Mouse (Mus musculus) liver, embryonic 13.5 days (tissue): ENCODE data around the gene Fgf12. TPM values are rescaled to one million over a fixed set of nuclear protein-coding genes. Genes with fewer than 3 reads are reported as not detected.

Source experiments
- ATAC-seq: fragments of 200-750 bp; cut with Nextera tagmentation; 2 replicates; pipeline ENCODE4 v1.8.0; 2017; ENCODE audit warnings: low read depth, mild to moderate bottlenecking, moderate number of reproducible peaks, moderate library complexity
- DNase-seq: peaks from one replicate; pipeline ENCODE4 v3.0.0; 2022
- H3K27ac ChIP-seq: fragments of 300-500 bp; sonication (generic); 2 replicates; pipeline ENCODE4 v1.5.1; 2015; ENCODE audit warnings: moderate library complexity, mild to moderate bottlenecking, inconsistent platforms
- H3K27me3 ChIP-seq: fragments of 300-500 bp; sonication (generic); 2 replicates; pipeline ENCODE4 v1.6.1; 2015; ENCODE audit warnings: mild to moderate bottlenecking, inconsistent platforms
- H3K36me3 ChIP-seq: fragments of 300-500 bp; sonication (generic); 2 replicates; pipeline ENCODE4 v1.6.1; 2015; ENCODE audit warnings: mild to moderate bottlenecking, inconsistent platforms
- H3K4me1 ChIP-seq: fragments of 300-500 bp; sonication (generic); replicated peaks from 2 replicates; pipeline ENCODE4 v1.6.1; 2015; ENCODE audit warnings: inconsistent platforms
- H3K4me2 ChIP-seq: fragments of 300-500 bp; sonication (generic); 2 replicates; pipeline ENCODE4 v1.6.1; 2015; ENCODE audit warnings: inconsistent platforms, mild to moderate bottlenecking, moderate library complexity
- H3K4me3 ChIP-seq: fragments of 300-500 bp; sonication (generic); replicated peaks from 2 replicates; pipeline ENCODE4 v1.5.1; 2015; ENCODE audit warnings: mild to moderate bottlenecking, inconsistent platforms
- H3K9ac ChIP-seq: fragments of 300-500 bp; sonication (generic); 2 replicates; pipeline ENCODE4 v1.6.1; 2015; ENCODE audit warnings: mild to moderate bottlenecking, inconsistent platforms
- H3K9me3 ChIP-seq: fragments of 300-500 bp; sonication (generic); replicated peaks from 2 replicates; pipeline ENCODE4 v1.6.1; 2016; ENCODE audit warnings: inconsistent platforms
- WGBS: fragments of 180-500 bp; shearing (Covaris S2); methylation state at CpG from one replicate; pipeline ENCODE4 v1.1.7; 2015; ENCODE audit not compliant: insufficient replicate concordance; 5-methylcytosine and 5-hydroxymethylcytosine counted together
- microRNA counts: library from miRNA; unstranded; fragments of <30 nt; microRNA quantifications from one replicate; lab custom pipeline; 2016
- microRNA-seq: library from miRNA; unstranded; fragments of <30 nt; microRNA quantifications from one replicate; pipeline ENCODE4, GENCODE M21; 2016
- polyA plus RNA-seq: library from polyadenylated mRNA; unstranded; fragments of >200 nt; fragmentation: Nextera tagmentation; extraction: Ambion mirVana; gene quantifications from 2 replicates; pipeline ENCODE4 v1.2.1, GENCODE M21; 2015

The Fgf12 gene
- polyA plus RNA-seq, 1 experiment from 2014 or later, result 0.05 TPM

DNA sequence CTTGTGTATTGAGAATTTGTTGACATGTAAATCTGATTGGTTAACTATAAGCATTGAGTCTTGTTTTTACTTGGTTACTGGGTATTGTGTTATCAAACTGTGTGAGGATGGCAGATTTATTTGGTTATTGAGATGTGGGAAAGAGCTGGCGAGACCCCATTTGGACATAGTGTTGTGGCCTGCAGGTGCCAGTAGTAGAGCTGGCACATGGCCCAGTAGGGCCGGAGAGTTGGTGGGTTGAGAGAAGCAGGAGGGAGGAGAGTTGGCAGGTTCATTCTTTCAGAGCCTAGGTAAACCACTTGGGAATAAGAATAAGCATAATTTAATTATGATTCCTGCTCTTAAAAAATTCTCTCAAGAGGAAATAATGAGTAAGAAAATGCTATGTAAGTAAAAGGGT lies 625.9 kb downstream of the Fgf12 start:
- DNase-seq, result no peak
- 53% methylated on average over 2 of the region's 2 CpGs for WGBS
- ATAC-seq, result no peak

More for the DNA sequence above, 625.9 kb downstream of the Fgf12 start:
- Histone ChIP-seq H3K4me1 (no peaks in the 10 kb centered on the region), H3K4me2 (no peak overlapping the region), H3K9ac (no peak overlapping the region), H3K27me3 (no peaks in the 10 kb centered on the region), H3K36me3 (no peaks in the 10 kb centered on the region), H3K27ac (no peak overlapping the region), H3K9me3 (no peaks in the 10 kb centered on the region), H3K4me3 (no peak overlapping the region)

MicroRNA genes within 50 kb of the gene (microRNA counts, 519-probe panel; counts per million panel counts)
- microRNA mmu-miR-690 (lab: Ali Mortazavi, UCI), result 1,130 counts per million, percentile 2 among the panel's probes with 10 or more counts

Small RNA genes within 50 kb of the gene (microRNA-seq; reads per million reads assigned to microRNA genes)
- gene Mir690, result not detected

Other genes starting within 250 kb of the Fgf12 start
- gene Mb21d2, start 176.6 kb upstream of the Fgf12 start, polyA plus RNA-seq, result 1.3 and 1.6 TPM in 2 replicates